Mouse (Mus musculus): ENCODE data around the gene Stat4. TPM values are rescaled to one million over a fixed set of nuclear protein-coding genes. Genes with fewer than 3 reads are reported as not detected.

The Stat4 gene
- polyA plus RNA-seq, 1 experiment: not detected

DNA sequence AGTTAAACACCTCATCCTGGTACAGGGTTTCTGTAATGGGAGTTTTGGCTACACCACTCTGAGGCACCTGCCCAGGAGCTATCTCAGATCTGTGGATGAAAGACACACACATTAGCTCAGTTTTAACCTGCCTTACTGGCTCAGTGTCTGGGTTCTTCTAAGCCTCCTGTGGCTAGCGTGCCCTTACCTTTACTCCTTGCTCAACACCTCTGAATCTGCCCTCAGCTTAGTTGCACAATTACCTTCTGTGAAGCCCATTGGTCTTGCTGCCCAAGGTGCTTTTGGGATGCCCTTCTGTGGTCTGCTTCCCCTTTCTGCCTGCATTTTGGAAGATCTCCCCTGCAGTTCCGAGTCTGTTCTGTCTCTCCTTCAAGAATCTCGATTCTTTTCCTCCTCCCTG lies 137.9 kb downstream of the Stat4 start:
- Histone ChIP-seq H3K36me3 (ENCODE audit: control insufficient read depth) (peaks cover 50% of the 10 kb centered on the region), H3K9me3 (ENCODE audit: control insufficient read depth, low read length) (no peaks in the 10 kb centered on the region), H3K4me3 (replicated peaks) (no peak overlapping the region), H3K4me1 (ENCODE audit: control insufficient read depth) (peaks cover 9% of the 10 kb centered on the region), H3K27me3 (ENCODE audit: control insufficient read depth) (no peaks in the 10 kb centered on the region)
- TF ChIP-seq TAL1 (IDR thresholded peaks at IDR 0.05; ENCODE audit: low read length): no peak
- TF ChIP-seq GATA1 (IDR thresholded peaks at IDR 0.05; ENCODE audit: low read length): no peak

DNA sequence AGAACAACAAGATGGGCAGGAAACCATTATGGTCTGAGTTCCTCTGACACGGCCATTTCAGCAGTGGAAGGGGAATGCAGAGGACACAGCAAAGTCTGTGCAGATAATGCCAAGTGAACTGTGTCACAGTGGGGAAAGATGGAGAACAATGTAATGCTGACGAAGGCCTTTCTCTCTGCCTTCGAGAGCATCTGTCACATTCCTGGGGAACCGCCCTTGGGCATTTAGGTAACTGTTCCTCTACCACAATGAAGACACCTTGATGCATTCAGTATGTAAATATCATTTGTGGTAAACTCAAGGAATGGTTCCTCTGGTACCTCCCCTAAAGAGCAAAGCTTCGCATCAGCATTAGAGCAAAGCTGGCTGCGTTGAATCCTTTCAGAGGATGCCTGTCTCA lies 140.4 kb downstream of the Stat4 start:
- Histone ChIP-seq H3K4me3 (replicated peaks) (no peak overlapping the region), H3K36me3 (ENCODE audit: control insufficient read depth) (peaks cover 58% of the 10 kb centered on the region), H3K4me1 (ENCODE audit: control insufficient read depth) (no peaks in the 10 kb centered on the region), H3K27me3 (ENCODE audit: control insufficient read depth) (no peaks in the 10 kb centered on the region), H3K9me3 (ENCODE audit: control insufficient read depth, low read length) (no peaks in the 10 kb centered on the region)
- TF ChIP-seq TAL1 (IDR thresholded peaks at IDR 0.05; ENCODE audit: low read length) (no peak), GATA1 (IDR thresholded peaks at IDR 0.05; ENCODE audit: low read length) (no peak)

DNA sequence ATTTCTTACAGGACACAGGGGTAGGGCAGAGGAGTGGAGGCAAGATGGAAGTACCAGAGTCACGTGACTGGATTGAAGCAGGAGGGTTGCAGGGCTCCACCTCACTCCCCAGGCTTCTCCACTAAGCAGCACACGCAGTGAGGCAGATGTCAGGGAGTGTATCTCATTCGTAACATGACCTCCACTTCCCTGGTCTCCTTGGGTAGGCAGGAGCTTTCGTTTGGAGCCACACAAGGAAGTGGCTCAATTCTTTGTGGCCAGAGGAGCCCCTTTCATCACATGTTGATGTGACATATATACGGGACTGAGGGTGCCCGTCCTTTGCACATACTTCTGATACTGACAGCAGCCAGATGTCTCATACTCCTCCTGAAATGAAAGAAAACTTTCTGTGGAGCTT lies 142.8 kb downstream of the Stat4 start:
- H3K36me3 ChIP-seq (ENCODE audit: control insufficient read depth): peaks cover 59% of the 10 kb centered on the region
- H3K4me3 ChIP-seq (replicated peaks): no peak overlapping the region

DNA sequence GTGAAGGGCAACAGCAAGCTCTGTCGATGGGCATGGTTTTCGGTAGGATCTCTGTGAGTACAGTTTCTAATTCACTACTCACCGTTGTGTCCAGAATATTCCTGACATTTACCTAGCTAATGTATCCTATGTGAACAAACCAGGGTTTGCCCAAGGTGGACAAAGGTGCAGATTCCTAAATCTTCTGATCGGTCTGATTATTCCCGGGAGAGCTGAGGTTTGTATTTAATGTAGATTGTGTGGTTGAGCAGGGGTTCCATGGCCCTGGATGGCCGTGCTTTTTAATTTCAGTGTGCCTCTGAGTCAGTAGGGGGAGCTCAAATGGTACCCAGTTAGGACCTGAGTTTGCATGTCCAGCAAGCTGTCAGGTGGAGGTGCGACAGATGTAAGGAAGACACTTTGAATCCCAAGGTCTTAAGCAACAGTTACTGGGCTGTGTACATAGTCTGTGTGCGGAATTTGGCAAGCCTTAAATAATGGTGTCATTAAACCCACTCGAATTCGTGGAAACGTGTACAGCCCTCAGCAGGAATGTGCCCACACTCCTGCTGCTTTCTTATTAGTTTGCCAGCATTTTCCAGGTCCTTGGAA lies 144.9 kb downstream of the Stat4 start:
- Histone ChIP-seq H3K36me3 (ENCODE audit: control insufficient read depth) (peaks cover 55% of the 10 kb centered on the region), H3K27me3 (ENCODE audit: control insufficient read depth) (no peaks in the 10 kb centered on the region), H3K4me1 (ENCODE audit: control insufficient read depth) (no peaks in the 10 kb centered on the region), H3K9me3 (ENCODE audit: control insufficient read depth, low read length) (no peaks in the 10 kb centered on the region), H3K4me3 (replicated peaks) (no peak overlapping the region)
- no peak for TF ChIP-seq GATA1 (IDR thresholded peaks at IDR 0.05; ENCODE audit: low read length)
- TF ChIP-seq TAL1 (IDR thresholded peaks at IDR 0.05; ENCODE audit: low read length): no peak

More for the DNA sequence above, 142.8 kb downstream of the Stat4 start:
- Histone ChIP-seq H3K4me1 (ENCODE audit: control insufficient read depth) (no peaks in the 10 kb centered on the region), H3K27me3 (ENCODE audit: control insufficient read depth) (no peaks in the 10 kb centered on the region), H3K9me3 (ENCODE audit: control insufficient read depth, low read length) (no peaks in the 10 kb centered on the region)
- TF ChIP-seq TAL1 (IDR thresholded peaks at IDR 0.05; ENCODE audit: low read length) (no peak), GATA1 (IDR thresholded peaks at IDR 0.05; ENCODE audit: low read length) (no peak)

DNA sequence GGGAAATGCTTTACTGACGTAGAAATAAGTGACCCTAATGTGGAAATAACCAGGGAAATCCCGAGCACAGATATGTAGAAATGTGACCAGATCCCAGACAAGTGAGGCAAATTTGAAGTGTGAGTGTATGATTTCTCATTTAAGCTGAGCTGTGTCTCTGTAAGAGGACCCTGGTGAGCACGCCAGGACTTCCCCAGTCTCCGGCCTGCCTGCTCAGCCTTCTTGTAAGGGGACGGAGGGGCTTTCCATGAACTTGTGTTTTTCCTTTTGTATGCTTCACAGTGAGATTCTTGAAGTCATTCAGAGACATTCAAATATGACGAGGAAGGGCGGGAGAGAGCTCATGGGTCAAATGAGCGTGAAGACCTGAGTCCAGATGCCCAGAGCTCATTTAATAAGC lies 146.3 kb downstream of the Stat4 start:
- Histone ChIP-seq H3K9me3 (ENCODE audit: control insufficient read depth, low read length) (no peaks in the 10 kb centered on the region), H3K4me3 (replicated peaks) (no peak overlapping the region)
- no peak for TF ChIP-seq TAL1 (IDR thresholded peaks at IDR 0.05; ENCODE audit: low read length)
- TF ChIP-seq GATA1 (IDR thresholded peaks at IDR 0.05; ENCODE audit: low read length): no peak

DNA sequence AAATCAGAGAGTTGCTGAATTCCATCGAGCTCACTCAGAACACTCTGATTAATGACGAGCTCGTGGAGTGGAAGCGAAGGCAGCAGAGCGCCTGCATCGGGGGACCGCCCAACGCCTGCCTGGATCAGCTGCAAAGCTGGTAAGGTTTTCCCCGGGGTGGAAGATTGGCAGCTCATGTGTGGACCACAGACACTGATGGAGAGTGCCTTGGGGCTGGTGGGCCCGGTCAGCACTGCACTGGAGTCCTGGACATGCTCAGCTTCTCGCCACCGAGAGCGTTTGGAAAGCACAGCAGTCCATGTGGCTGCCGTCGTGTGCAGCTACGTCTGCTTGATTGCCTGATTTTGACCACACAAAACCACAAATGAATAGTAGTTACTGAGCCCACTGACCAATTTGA lies 150.3 kb downstream of the Stat4 start:
- Histone ChIP-seq H3K27me3 (ENCODE audit: control insufficient read depth) (no peaks in the 10 kb centered on the region), H3K9me3 (ENCODE audit: control insufficient read depth, low read length) (no peaks in the 10 kb centered on the region), H3K4me1 (ENCODE audit: control insufficient read depth) (no peaks in the 10 kb centered on the region), H3K36me3 (ENCODE audit: control insufficient read depth) (peaks cover 65% of the 10 kb centered on the region), H3K4me3 (replicated peaks) (no peak overlapping the region)
- TF ChIP-seq TAL1 (IDR thresholded peaks at IDR 0.05; ENCODE audit: low read length): no peak
- no peak for TF ChIP-seq GATA1 (IDR thresholded peaks at IDR 0.05; ENCODE audit: low read length)

More for the DNA sequence above, 146.3 kb downstream of the Stat4 start:
- H3K36me3 ChIP-seq (ENCODE audit: control insufficient read depth): peaks cover 60% of the 10 kb centered on the region
- no peaks in the 10 kb centered on the region for H3K4me1 ChIP-seq (ENCODE audit: control insufficient read depth)
- no peaks in the 10 kb centered on the region for H3K27me3 ChIP-seq (ENCODE audit: control insufficient read depth)

DNA sequence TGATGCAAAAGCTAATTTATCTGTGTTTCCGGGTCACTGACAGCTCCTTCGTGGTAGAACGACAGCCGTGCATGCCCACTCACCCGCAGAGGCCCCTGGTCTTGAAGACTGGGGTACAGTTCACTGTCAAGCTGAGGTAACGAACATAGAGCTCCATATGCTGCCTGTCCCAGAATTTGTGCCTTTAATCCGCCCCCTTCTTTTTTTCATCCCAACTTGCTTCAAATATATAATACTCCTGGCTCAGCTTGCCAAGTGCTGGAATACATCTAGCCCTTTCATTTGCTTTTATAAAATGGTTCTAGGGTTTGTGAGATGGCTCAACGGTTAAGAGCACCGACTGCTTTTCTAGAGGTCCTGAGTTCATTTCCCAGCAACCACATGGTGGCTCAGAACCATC lies 153.6 kb downstream of the Stat4 start:
- Histone ChIP-seq H3K36me3 (ENCODE audit: control insufficient read depth) (peaks cover 68% of the 10 kb centered on the region), H3K27me3 (ENCODE audit: control insufficient read depth) (no peaks in the 10 kb centered on the region), H3K9me3 (ENCODE audit: control insufficient read depth, low read length) (no peaks in the 10 kb centered on the region), H3K4me1 (ENCODE audit: control insufficient read depth) (no peaks in the 10 kb centered on the region), H3K4me3 (replicated peaks) (no peak overlapping the region)
- no peak for TF ChIP-seq GATA1 (IDR thresholded peaks at IDR 0.05; ENCODE audit: low read length)
- no peak for TF ChIP-seq TAL1 (IDR thresholded peaks at IDR 0.05; ENCODE audit: low read length)

DNA sequence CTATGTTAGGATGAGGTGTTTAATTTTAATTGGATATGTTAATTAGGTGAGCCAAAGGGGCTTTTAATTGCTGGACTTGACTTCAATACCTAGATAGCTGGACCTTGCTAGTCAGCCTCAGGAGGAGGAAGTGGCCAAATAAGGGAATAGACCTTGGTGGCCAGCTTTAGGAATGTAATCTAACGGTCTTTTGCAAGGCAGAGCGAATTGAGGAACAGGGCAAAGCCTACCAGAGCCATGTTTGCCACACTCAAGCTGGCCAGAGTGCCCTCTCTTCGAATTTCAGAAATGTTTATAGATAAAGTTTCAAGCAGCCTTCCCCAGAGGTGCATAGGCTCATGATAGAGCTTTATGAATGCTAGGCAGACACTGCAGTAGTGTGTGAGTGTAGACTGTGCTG lies 154.5 kb downstream of the Stat4 start:
- Histone ChIP-seq H3K27me3 (ENCODE audit: control insufficient read depth) (no peaks in the 10 kb centered on the region), H3K36me3 (ENCODE audit: control insufficient read depth) (peaks cover 66% of the 10 kb centered on the region), H3K9me3 (ENCODE audit: control insufficient read depth, low read length) (no peaks in the 10 kb centered on the region), H3K4me3 (replicated peaks) (no peak overlapping the region), H3K4me1 (ENCODE audit: control insufficient read depth) (no peaks in the 10 kb centered on the region)
- no peak for TF ChIP-seq TAL1 (IDR thresholded peaks at IDR 0.05; ENCODE audit: low read length)
- no peak for TF ChIP-seq GATA1 (IDR thresholded peaks at IDR 0.05; ENCODE audit: low read length)

DNA sequence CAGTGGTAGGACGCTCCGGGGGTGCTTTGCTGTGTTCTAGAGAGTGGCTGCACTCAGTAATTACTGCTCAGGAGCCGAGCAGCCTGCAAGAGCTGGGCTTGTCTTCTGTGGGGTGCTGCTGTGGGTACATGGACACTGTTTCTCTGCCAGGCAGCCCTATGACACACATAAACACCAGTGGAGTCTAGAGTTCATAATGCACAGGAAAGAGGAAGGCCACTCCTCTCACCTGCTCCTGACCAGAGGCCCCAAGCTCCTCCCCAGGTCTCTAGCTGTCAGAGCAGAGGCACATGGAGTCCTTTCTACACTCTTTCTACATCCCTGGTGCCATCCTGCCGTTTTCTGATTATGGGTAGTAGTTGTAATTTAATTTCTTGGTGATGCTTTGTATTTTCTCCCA lies 155.2 kb downstream of the Stat4 start:
- Histone ChIP-seq H3K9me3 (ENCODE audit: control insufficient read depth, low read length) (no peaks in the 10 kb centered on the region), H3K36me3 (ENCODE audit: control insufficient read depth) (peaks cover 63% of the 10 kb centered on the region), H3K4me1 (ENCODE audit: control insufficient read depth) (no peaks in the 10 kb centered on the region), H3K4me3 (replicated peaks) (no peak overlapping the region), H3K27me3 (ENCODE audit: control insufficient read depth) (no peaks in the 10 kb centered on the region)
- no peak for TF ChIP-seq TAL1 (IDR thresholded peaks at IDR 0.05; ENCODE audit: low read length)
- no peak for TF ChIP-seq GATA1 (IDR thresholded peaks at IDR 0.05; ENCODE audit: low read length)

DNA sequence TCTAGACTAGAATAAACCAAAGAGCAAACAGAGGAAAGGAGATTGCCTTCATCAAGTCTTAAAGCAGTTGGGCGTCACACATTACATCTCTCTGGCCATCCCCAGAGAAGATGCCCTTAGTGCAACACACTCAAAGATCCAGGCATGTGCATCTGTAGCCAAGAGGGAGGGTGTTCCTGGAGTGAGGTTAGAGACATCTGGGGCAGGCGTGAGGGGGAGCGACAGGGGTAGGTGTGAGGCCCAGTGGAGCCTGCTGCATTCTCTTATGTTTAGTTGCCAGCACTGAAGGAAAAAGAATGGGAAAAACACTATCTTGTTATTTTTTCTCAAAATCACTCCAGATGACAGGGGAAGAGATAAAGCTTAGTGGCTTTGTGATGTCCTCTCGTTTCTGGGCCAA lies 156.2 kb downstream of the Stat4 start:
- Histone ChIP-seq H3K9me3 (ENCODE audit: control insufficient read depth, low read length) (no peaks in the 10 kb centered on the region), H3K4me3 (replicated peaks) (no peak overlapping the region), H3K36me3 (ENCODE audit: control insufficient read depth) (peaks cover 58% of the 10 kb centered on the region), H3K4me1 (ENCODE audit: control insufficient read depth) (no peaks in the 10 kb centered on the region), H3K27me3 (ENCODE audit: control insufficient read depth) (no peaks in the 10 kb centered on the region)
- TF ChIP-seq TAL1 (IDR thresholded peaks at IDR 0.05; ENCODE audit: low read length) (no peak), GATA1 (IDR thresholded peaks at IDR 0.05; ENCODE audit: low read length) (no peak)

All from erythroblast, embryonic 14.5 days (primary cell).